Mouse (Mus musculus): ENCODE data around the gene Gse1.

- TF ChIP-seq CTCF (IDR thresholded peaks at IDR 0.05; ENCODE audit: borderline replicate concordance, extremely low read depth, insufficient read depth, insufficient read length), result no peak
- no peak for TF ChIP-seq POLR2A (IDR thresholded peaks at IDR 0.05; ENCODE audit: borderline replicate concordance, extremely low read depth, insufficient read depth, insufficient read length, poor library complexity, severe bottlenecking)
Measured at GRCm38 (mm10) chr8:120556198-120556892, 328.1 kb downstream of the Gse1 start.

All from brain, embryonic 14.5 days (tissue).